In genomic region chr17:47247516-47247915, GRCm38 (mm10) we compare ENCODE assay signal across 23 mouse cellular contexts.
DNase-seq lines count a peak whose midpoint lies in the region; ATAC-seq and TF ChIP-seq lines count a peak whose summit lies in the region.
"Had no signal": no experiment of that assay in that cellular context is flagged by ENCODE, and none has a peak within 500 bp of the region (broad histone marks: within the 10 kb centered on the region; RNA-seq: fewer than 3 reads in every experiment).

No protein-coding gene starts in this region.

- no peak for TF ChIP-seq EP300 in stomach, postnatal 0 days (optimal IDR thresholded peaks at IDR 0.05)

- no peaks in the 10 kb centered on the region for H3K36me3 ChIP-seq in kidney, adult 2 months (ENCODE audit: control insufficient read depth, insufficient read depth, low read length)
- H3K36me3 ChIP-seq in kidney, embryonic 14.5 days (ENCODE audit: control insufficient read depth, insufficient read depth, low read length), result peaks cover 3% of the 10 kb centered on the region; the same call in 1 of the 2 replicates
- H3K36me3 ChIP-seq in lung, embryonic 16.5 days (ENCODE audit: control insufficient read depth, insufficient read depth, low read length), result peaks cover 7% of the 10 kb centered on the region
- H3K36me3 ChIP-seq in stomach, embryonic 14.5 days (ENCODE audit: control insufficient read depth, insufficient read depth, low read length), result peaks cover 4% of the 10 kb centered on the region; the same call in 1 of the 2 replicates
- H3K36me3 ChIP-seq in stomach, postnatal 0 days (ENCODE audit: control insufficient read depth, insufficient read depth, low read length), result no peaks in the 10 kb centered on the region
- H3K36me3 ChIP-seq: forebrain, embryonic 15.5 days had no signal

- no peak for TF ChIP-seq CTCF in kidney, adult 2 months (conservative IDR thresholded peaks at IDR 0.05; ENCODE audit: insufficient read depth, insufficient read length, low read depth, low read length)
- TF ChIP-seq CTCF in stomach, postnatal 0 days (IDR thresholded peaks at IDR 0.05; ENCODE audit: low read depth), result no peak

- no peak overlapping the region for H3K9ac ChIP-seq in kidney, embryonic 14.5 days (ENCODE audit: low read depth, low read length)
- no peak overlapping the region for H3K9ac ChIP-seq in lung, embryonic 16.5 days (ENCODE audit: low read length)
- H3K9ac ChIP-seq in stomach, embryonic 14.5 days (replicated peaks; ENCODE audit: low read depth, low read length), result no peak overlapping the region
- H3K9ac ChIP-seq in stomach, postnatal 0 days (ENCODE audit: low read length), result no peak overlapping the region
- H3K9ac ChIP-seq: embryonic facial prominence, embryonic 13.5 days; forebrain, embryonic 12.5 days; forebrain, embryonic 15.5 days; heart, embryonic 12.5 days; heart, embryonic 15.5 days had no signal

- no peaks in the 10 kb centered on the region for H3K9me3 ChIP-seq in kidney, embryonic 14.5 days (ENCODE audit: control insufficient read depth, low read length)
- no peaks in the 10 kb centered on the region for H3K9me3 ChIP-seq in lung, embryonic 16.5 days (ENCODE audit: control insufficient read depth, low read length)
- H3K9me3 ChIP-seq in stomach, embryonic 14.5 days (ENCODE audit: control insufficient read depth, low read depth, low read length), result no peaks in the 10 kb centered on the region
- H3K9me3 ChIP-seq in stomach, postnatal 0 days (ENCODE audit: control insufficient read depth, low read length), result no peaks in the 10 kb centered on the region
- H3K9me3 ChIP-seq: embryonic facial prominence, embryonic 10.5 days; embryonic facial prominence, embryonic 13.5 days; forebrain, embryonic 12.5 days; forebrain, embryonic 15.5 days; heart, embryonic 12.5 days; heart, embryonic 15.5 days; hindbrain, embryonic 10.5 days had no signal

- no peak for ATAC-seq in kidney, embryonic 14.5 days (ENCODE audit: low FRiP score, low TSS enrichment)
- ATAC-seq in lung, embryonic 16.5 days (ENCODE audit: low read depth), result 0 out of 2 replicates have a peak, but pooled peaks have one; percentile 8
- peak; percentile 28; the same call in 1 of the 2 replicates for ATAC-seq in stomach, embryonic 14.5 days (ENCODE audit: insufficient number of reproducible peaks, insufficient read depth, low FRiP score, low read depth)
- ATAC-seq in stomach, postnatal 0 days (ENCODE audit: low FRiP score, low TSS enrichment), result no peak
- ATAC-seq: activated CD4-positive, CD25-positive, alpha-beta regulatory T cell, adult 4 months; forebrain, embryonic 15.5 days had no signal

- H3K4me2 ChIP-seq in kidney, embryonic 14.5 days (replicated peaks; ENCODE audit: low read depth, low read length), result no peak overlapping the region
- H3K4me2 ChIP-seq in lung, embryonic 16.5 days (ENCODE audit: low read depth, low read length), result no peak overlapping the region
- no peak overlapping the region for H3K4me2 ChIP-seq in stomach, embryonic 14.5 days (replicated peaks; ENCODE audit: low read depth, low read length)
- no peak overlapping the region for H3K4me2 ChIP-seq in stomach, postnatal 0 days (replicated peaks; ENCODE audit: low read depth)
- H3K4me2 ChIP-seq: embryonic facial prominence, embryonic 13.5 days; forebrain, embryonic 12.5 days; forebrain, embryonic 15.5 days; heart, embryonic 12.5 days; heart, embryonic 15.5 days had no signal

- H3K27ac ChIP-seq in kidney, adult 2 months (ENCODE audit: insufficient read depth, low read depth, low read length), result no peak overlapping the region
- H3K27ac ChIP-seq in kidney, embryonic 14.5 days (ENCODE audit: low read depth, low read length), result no peak overlapping the region
- H3K27ac ChIP-seq in lung, embryonic 16.5 days (ENCODE audit: low read length), result no peak overlapping the region
- H3K27ac ChIP-seq in stomach, embryonic 14.5 days (ENCODE audit: low read length), result no peak overlapping the region
- no peak overlapping the region for H3K27ac ChIP-seq in stomach, postnatal 0 days (replicated peaks)
- H3K27ac ChIP-seq: embryonic facial prominence, embryonic 10.5 days; embryonic facial prominence, embryonic 13.5 days; forebrain, embryonic 12.5 days; forebrain, embryonic 15.5 days; heart, embryonic 15.5 days; hindbrain, embryonic 10.5 days had no signal

- TF ChIP-seq POLR2A in kidney, adult 2 months (IDR thresholded peaks at IDR 0.05; ENCODE audit: low read depth, low read length), result no peak

- WGBS in kidney, adult 2 months, result 79% methylated on average over 5 of the region's 5 CpGs
- WGBS in kidney, embryonic 14.5 days, result 83% methylated on average over 5 of the region's 5 CpGs
- 61% methylated on average over 5 of the region's 5 CpGs for WGBS in lung, embryonic 16.5 days
- WGBS in stomach, embryonic 14.5 days, result 70% methylated on average over 5 of the region's 5 CpGs
- 65% methylated on average over 5 of the region's 5 CpGs for WGBS in stomach, postnatal 0 days

- no peak overlapping the region for H3K4me3 ChIP-seq in kidney, adult 2 months (ENCODE audit: insufficient read depth, low read depth, low read length)
- no peak overlapping the region for H3K4me3 ChIP-seq in kidney, embryonic 14.5 days (ENCODE audit: low read length)
- H3K4me3 ChIP-seq in lung, embryonic 16.5 days (ENCODE audit: low read length), result no peak overlapping the region
- no peak overlapping the region for H3K4me3 ChIP-seq in stomach, embryonic 14.5 days (ENCODE audit: low read depth, low read length)
- H3K4me3 ChIP-seq in stomach, postnatal 0 days (ENCODE audit: low read depth, low read length), result no peak overlapping the region
- H3K4me3 ChIP-seq: embryonic facial prominence, embryonic 10.5 days; embryonic facial prominence, embryonic 13.5 days; erythroblast, embryonic 14.5 days; forebrain, embryonic 12.5 days; forebrain, embryonic 15.5 days; heart, embryonic 12.5 days; heart, embryonic 15.5 days; hindbrain, embryonic 10.5 days had no signal

- peak; percentile 44 for DNase-seq in kidney, adult 2 months
- DNase-seq in kidney, adult 11 months, result no peak
- peak; percentile 64 for DNase-seq in kidney, postnatal 14 days
- no peak for DNase-seq in lung, postnatal 4 days
- DNase-seq in stomach, postnatal 0 days (ENCODE audit: low spot score), result no peak
- DNase-seq: adrenal gland, adult 8-10 months; adrenal gland, postnatal 25 days; cerebellum, adult 11-12 months; cerebellum, adult 8-10 months; cerebellum, postnatal 36 days; embryo, embryonic 11 days had no signal

- no peaks in the 10 kb centered on the region for H3K27me3 ChIP-seq in kidney, adult 2 months (replicated peaks; ENCODE audit: control insufficient read depth, insufficient read depth, low read length)
- no peaks in the 10 kb centered on the region for H3K27me3 ChIP-seq in kidney, embryonic 14.5 days (ENCODE audit: control insufficient read depth, insufficient read depth, low read length)
- no peaks in the 10 kb centered on the region for H3K27me3 ChIP-seq in lung, embryonic 16.5 days (ENCODE audit: control insufficient read depth, insufficient read depth, low read depth, low read length)
- H3K27me3 ChIP-seq in stomach, embryonic 14.5 days (ENCODE audit: control insufficient read depth, insufficient read depth, low read length), result no peaks in the 10 kb centered on the region
- no peaks in the 10 kb centered on the region for H3K27me3 ChIP-seq in stomach, postnatal 0 days (ENCODE audit: control insufficient read depth, insufficient read depth, low read length)
- H3K27me3 ChIP-seq: embryonic facial prominence, embryonic 13.5 days; forebrain, embryonic 12.5 days; forebrain, embryonic 15.5 days; heart, embryonic 12.5 days; heart, embryonic 15.5 days had no signal

- no peaks in the 10 kb centered on the region for H3K4me1 ChIP-seq in kidney, adult 2 months (ENCODE audit: control insufficient read depth, insufficient read depth, low read length)
- peaks cover 7% of the 10 kb centered on the region; the same call in 1 of the 2 replicates for H3K4me1 ChIP-seq in kidney, embryonic 14.5 days (ENCODE audit: control insufficient read depth, insufficient read depth, low read length)
- H3K4me1 ChIP-seq in lung, embryonic 16.5 days (replicated peaks; ENCODE audit: control insufficient read depth, insufficient read depth, low read length), result no peaks in the 10 kb centered on the region; the same call in 1 of the 2 replicates
- H3K4me1 ChIP-seq in stomach, embryonic 14.5 days (ENCODE audit: control insufficient read depth, insufficient read depth, low read length), result no peaks in the 10 kb centered on the region
- no peaks in the 10 kb centered on the region for H3K4me1 ChIP-seq in stomach, postnatal 0 days (replicated peaks; ENCODE audit: control insufficient read depth, insufficient read depth)
- H3K4me1 ChIP-seq: heart, embryonic 12.5 days; heart, embryonic 15.5 days had no signal

Comparison
In these comparisons a context has a peak if more than half of its experiments do, and no peak if none do; other contexts are left out.
1. DNase-seq: peak in kidney, adult 2 months (single experiment) and kidney, postnatal 14 days (single experiment); none in kidney, adult 11 months (single experiment), lung, postnatal 4 days (0 of 2) and stomach, postnatal 0 days (single experiment).
2. ATAC-seq: peak in lung, embryonic 16.5 days (single experiment) and stomach, embryonic 14.5 days (single experiment); none in kidney, embryonic 14.5 days (single experiment) and stomach, postnatal 0 days (single experiment).